Mouse (Mus musculus) heart, postnatal 0 days (tissue): ENCODE data around the gene Mocs1.

Experiments used
- CTCF ChIP-seq: IDR thresholded peaks from 2 replicates; pipeline ENCODE4 v1.5.1; 2016; ENCODE audit warnings: antibody characterized with exemption, control low read depth, low read depth
- EP300 ChIP-seq: IDR thresholded peaks from 2 replicates; pipeline ENCODE4 v1.6.1; 2016; ENCODE audit warnings: antibody characterized with exemption, low read depth

- no peak for TF ChIP-seq EP300
- no peak for TF ChIP-seq CTCF
These were observed 21.1 kb downstream of the Mocs1 start for GRCm38 (mm10) chr17:49449230-49449608.
